Mouse (Mus musculus) WW6 (cell line): ENCODE results near the gene Matn4.
A peak's percentile ranks its signal among the peaks of the same experiment; 100 is the strongest.

ENCODE experiments used
- DNase-seq: peaks from one replicate; pipeline ENCODE4 v3.0.0-alpha.2; 2013; ENCODE audit warnings: low read depth, low spot score

Matn4 gene

GRCm38 (mm10) chr2:164417198-164417597 lies 12.2 kb upstream of the Matn4 start:
- DNase-seq = no peak

DNA sequence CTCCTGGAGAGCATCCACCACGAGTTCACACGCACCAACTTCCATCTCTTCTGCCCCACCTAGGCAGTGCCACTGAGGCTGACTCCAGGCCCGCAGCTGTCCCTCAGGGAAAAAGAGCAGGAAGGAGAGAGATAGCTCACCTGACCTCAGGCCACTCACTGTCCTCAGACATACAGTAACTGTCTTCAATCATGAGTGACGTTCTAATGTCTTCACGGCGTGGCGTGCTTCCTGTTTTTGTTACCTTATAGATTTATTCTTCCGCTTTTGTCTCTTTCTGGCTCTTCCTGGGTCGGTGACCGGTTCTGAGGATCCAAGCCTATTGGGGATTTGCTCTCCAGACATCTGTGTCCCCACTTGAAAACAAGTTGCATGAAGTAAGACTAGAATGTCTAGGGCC lies 9.6 kb upstream of the Matn4 start:
- no peak for DNase-seq

DNA sequence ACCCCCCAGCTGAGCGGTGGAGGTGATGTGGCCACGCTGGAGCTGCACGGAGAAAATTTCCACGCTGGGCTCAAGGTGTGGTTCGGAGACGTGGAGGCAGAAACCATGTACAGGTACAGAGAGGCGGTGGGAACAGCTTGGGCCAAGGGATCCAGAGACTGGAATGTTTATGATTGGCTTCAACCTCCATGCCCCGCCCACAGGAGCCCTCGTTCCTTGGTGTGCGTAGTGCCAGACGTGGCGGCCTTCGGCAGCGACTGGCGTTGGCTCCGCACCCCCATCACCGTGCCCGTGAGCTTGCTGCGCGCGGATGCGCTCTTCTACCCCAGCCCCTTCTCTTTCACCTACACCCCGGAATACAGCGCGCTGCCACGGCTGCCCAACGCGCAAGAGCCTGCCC lies 9.2 kb upstream of the Matn4 start:
- no peak for DNase-seq

DNA sequence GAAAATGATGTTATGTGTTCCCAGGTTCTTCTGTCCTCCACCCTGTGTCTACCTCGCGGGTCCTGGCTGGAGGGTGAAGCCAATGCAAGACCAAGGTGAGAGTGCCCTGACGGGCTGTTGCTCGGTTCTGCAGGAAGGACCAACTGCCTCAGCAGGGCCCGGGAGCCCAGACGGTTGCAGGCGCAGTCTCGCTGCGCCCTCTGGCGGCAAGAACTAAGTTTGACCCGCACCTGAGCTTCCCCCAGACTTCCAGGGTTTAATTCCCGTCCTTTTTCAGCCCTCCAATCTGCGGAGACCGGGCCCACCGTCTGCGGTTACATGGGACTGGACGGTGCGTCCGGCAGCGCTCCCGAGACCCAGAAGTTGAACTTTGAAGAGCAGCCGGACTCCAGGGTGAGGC lies 2.7 kb upstream of the Matn4 start:
- peak; percentile 66 for DNase-seq

GRCm38 (mm10) chr2:164405519-164405918 lies 559 bp upstream of the Matn4 start:
- no peak for DNase-seq

GRCm38 (mm10) chr2:164404082-164404990 lies 624 bp downstream of the Matn4 start:
- DNase-seq = no peak

DNA sequence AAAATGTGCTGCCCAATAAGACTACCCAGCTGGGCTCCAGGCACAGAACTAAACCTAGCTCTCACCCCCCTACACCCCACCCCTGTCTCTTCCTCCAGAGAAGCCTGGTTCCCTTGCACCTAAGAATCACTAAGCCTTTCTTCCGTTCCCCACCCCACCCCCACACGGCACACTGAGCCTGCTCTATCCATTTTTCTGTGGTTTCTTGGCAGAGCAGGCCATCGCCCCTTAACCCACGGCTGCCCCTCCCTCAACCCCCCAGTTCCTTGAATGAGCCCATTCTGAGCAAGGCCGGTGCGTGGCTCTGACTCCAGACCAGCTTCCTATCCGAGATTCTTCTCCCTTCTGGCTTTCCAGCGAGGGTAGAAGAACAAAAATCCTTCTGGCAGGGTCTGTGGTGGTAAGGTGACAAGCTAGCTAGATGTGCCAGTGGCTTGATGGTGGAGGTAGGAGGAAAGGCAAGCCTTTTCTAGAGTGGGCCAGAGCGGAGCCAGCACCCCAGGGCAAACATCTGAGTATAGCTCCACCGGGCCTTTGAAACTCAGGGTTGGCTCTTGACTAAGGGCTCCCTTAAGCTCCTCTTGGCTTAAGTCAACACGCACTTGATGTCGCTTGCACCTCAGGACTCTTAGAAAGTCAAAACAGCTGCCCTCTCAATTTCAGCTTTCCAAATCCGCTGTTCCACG lies 1.4 kb downstream of the Matn4 start:
- no peak for DNase-seq

DNA sequence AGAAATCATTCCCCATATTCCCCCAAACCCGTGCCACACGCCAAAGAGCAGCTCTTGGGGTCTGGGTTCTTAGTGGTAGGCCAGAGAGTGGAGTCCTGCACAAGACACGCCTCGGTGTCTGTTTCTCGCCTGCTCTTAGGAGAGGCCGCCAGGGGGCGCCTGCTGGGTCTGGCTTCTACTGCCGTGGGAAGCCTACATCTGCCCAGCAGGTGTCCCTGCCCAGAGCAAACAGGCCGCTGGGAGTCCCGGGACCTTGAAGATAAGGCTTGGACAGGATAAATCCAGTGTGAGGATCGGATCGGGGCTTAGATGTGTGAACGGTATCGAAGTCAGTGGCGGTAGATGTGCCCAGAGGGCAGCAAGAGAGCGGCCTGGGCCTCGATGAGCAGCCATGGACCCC lies 2.1 kb downstream of the Matn4 start, which contains the start of gene Rbpjl:
Gene Rbpjl (plus strand): TSS at position 236 of the 400 bp plus-strand sequence.
- DNase-seq = no peak

DNA sequence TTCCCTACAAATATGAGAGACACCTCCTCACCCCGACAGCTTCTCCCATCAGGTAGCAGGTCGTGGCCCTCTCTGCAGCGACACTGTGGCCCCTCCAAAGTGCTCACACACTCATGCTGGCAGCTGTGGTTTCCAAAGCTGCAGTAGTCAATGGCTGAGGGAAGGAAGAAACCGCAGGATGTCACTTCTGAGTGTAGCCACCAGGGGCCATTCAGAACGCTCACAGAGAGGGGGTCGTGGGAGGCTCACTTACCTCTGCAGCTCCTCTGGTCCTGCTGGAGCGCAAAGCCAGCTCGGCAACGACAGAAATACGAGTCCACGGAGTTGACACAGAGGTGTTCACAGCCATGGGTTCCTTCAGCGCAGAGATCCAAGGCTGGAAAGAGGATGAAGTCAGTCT lies 8.0 kb downstream of the Matn4 start:
- no peak for DNase-seq

DNA sequence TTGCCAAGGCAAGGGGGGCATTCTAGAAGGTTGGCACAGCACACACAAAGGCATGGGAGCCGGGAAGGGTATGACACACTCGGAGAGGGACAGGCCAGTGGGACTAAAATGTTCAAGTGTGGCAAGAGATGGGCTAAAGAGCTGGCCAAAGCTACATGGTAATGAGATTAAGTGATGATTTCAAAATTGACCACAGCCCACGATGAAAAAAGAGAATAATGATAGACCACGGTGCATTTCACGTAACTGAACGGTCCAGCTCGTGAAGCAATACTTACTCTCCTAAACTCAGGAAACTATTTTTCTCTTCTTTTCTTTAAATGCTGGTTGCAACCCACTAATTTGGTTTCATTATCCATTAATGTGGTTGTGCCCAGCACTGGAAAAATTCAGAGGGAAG lies 8.9 kb downstream of the Matn4 start:
- DNase-seq = no peak

DNA sequence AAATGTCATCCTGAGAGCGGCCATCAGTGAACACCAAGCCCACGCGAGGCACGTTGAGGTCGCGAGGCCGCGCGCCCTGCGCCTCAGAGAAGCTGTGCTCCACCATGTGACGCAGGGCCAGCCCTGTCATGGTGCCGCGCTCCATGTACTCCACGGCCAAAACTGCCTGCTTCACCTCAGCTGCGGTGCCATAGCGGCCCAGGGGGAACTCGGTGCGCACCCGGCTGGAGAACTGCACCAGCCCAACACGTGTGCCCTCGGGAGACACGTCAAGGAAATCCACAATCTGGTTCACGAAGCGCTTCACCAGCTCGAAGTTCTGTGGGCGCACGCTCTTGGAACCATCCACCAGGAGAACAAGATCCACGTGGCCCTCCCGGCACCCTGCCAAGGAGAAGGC lies 11.8 kb downstream of the Matn4 start:
- no peak for DNase-seq

GRCm38 (mm10) chr2:164389499-164389898 lies 15.5 kb downstream of the Matn4 start:
- DNase-seq = peak; percentile 73

DNA sequence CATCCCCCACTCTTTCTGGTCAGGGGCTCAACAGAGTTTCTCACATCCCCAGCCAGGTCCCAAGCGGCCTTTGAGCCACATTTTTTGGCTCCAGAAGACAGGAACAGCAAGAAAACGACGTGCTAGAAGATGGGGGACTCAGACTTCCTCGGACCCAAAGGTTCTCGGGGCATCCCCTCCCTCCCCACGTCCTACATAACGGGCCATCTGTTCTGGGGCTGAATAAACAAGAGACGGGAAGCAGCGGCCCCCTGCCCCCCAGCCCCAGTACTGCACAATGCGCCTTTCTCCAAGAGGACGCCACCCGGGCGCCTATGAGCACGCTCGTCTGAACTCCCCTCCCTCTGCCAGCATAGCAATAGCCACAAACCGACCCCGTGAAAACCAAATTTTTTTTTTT lies 15.9 kb downstream of the Matn4 start, which contains the start of gene Slpi:
Gene Slpi (minus strand): TSS at position 76 of the 400 bp plus-strand sequence.
- no peak for DNase-seq

GRCm38 (mm10) chr2:164386953-164387352 lies 18.0 kb downstream of the Matn4 start:
- no peak for DNase-seq

DNA sequence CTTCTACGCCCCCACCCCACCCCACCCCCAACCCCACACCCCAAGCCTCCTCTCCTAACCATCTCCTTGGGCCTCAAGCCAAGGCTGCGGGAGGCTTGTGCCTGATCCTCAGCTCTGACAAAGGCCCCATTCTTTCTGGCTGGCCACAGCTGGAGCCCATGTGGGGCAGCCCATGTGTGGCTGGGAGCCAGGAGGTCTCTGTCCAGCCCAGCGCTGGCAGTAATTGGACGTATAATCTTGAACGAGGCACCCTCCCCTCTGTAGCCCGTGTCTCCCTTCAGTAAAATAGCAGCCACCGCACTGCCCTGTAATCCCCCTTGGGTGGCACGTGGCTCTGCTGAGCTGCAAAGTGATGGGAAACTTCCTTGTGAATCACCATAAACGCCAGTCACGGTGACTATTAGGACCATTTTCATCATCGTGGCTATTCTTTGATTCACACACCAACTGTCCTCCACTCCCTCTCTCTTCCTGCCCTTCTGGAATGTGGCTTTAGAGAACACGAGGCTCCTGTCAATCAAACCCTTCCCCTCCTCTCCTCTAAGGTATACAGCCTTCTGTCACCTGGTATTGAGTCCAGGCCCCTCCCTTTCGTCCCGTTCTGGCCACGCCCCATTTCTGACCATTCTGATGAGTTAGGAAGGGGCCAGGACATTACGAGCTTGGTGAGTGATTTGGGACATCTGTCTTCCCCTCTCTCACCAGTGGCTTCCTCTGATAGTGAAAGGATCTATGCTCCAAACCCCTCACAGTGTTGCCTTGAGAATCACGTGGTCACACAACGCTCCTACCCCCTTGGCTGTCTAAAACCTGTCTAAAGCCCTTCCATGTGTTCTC lies 18.8 kb downstream of the Matn4 start:
- DNase-seq = no peak

DNA sequence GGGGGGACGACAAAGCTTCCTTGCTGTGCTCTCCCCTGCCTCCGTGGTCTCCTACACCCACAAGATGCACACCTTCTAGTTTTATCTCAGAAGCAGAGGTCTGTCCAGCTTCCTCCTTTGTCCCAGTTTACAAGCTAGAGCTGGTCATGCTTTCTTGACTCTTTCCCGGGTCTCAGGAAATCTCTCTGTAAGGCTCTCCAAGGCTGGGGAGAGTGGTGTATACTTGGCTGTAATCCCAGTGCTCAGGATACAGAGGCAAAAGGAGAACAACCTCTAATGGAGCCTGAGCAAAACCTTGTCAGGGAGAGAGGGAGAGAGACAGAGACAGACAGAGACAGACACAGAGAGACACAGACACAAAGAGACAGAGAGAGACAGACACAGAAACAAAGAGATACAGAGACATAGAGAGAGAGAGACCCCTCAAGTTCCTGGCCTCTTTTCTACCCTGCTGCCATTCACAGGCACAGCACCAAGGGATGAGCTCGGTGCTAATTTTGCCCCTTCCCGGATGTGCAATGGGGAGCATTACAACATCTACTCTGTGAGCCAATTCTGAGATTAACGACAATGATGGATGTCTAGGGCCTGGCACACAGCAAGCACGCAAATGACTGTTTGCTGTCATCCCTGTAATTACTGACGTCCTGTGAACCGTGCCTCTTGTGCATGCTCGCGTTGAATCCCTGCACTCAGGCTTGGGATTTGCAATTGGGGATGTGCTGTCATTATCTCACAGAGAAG lies 21.1 kb downstream of the Matn4 start:
- no peak for DNase-seq

GRCm38 (mm10) chr2:164382971-164383370 lies 22.0 kb downstream of the Matn4 start:
- DNase-seq = no peak

GRCm38 (mm10) chr2:164381726-164382125 lies 23.2 kb downstream of the Matn4 start:
- DNase-seq = peak; percentile 74

- DNase-seq = no peak
These were observed 27.2 kb downstream of the Matn4 start for GRCm38 (mm10) chr2:164377478-164378426.

GRCm38 (mm10) chr2:164373187-164373586 lies 31.8 kb downstream of the Matn4 start:
- no peak for DNase-seq
